Mouse (Mus musculus) limb, embryonic 12.5 days (tissue): ENCODE data around the gene Hist1h2ak. TPM values are rescaled to one million over a fixed set of nuclear protein-coding genes. Genes with fewer than 3 reads are reported as not detected.
A peak's percentile ranks its signal among the peaks of the same experiment; 100 is the strongest.
"Not testable (repeated sequence)": the region's sequence is repeated elsewhere in the genome, so short reads cannot be mapped to it uniquely, and the experiment has no call there.

ENCODE experiments used
- ATAC-seq: fragments of 200-750 bp; cut with Nextera tagmentation; 2 replicates; pipeline ENCODE4 v1.8.0; 2017; ENCODE audit warnings: low read depth, moderate TSS enrichment; ENCODE audit not compliant: insufficient number of reproducible peaks, insufficient read depth, low FRiP score, low TSS enrichment
- H3K27ac ChIP-seq: fragments of 300-500 bp; sonication (generic); 2 replicates; pipeline ENCODE4 v1.5.1; 2016; ENCODE audit warnings: mild to moderate bottlenecking, moderate library complexity
- H3K27me3 ChIP-seq: fragments of 300-500 bp; sonication (generic); 2 replicates; pipeline ENCODE4 v1.6.1; 2016; ENCODE audit warnings: mild to moderate bottlenecking, moderate library complexity
- H3K36me3 ChIP-seq: fragments of 300-500 bp; sonication (generic); 2 replicates; pipeline ENCODE4 v1.6.1; 2016; ENCODE audit warnings: mild to moderate bottlenecking, moderate library complexity
- H3K4me1 ChIP-seq: fragments of 300-500 bp; sonication (generic); replicated peaks from 2 replicates; pipeline ENCODE4 v1.6.1; 2016
- H3K4me2 ChIP-seq: fragments of 300-500 bp; sonication (generic); 2 replicates; pipeline ENCODE4 v1.6.1; 2016; ENCODE audit warnings: mild to moderate bottlenecking, moderate library complexity
- H3K4me3 ChIP-seq: fragments of 300-500 bp; sonication (generic); replicated peaks from 2 replicates; pipeline ENCODE4 v1.5.1; 2016; ENCODE audit warnings: mild to moderate bottlenecking
- H3K9ac ChIP-seq: fragments of 300-500 bp; sonication (generic); replicated peaks from 2 replicates; pipeline ENCODE4 v1.6.1; 2016; ENCODE audit warnings: mild to moderate bottlenecking, moderate library complexity
- H3K9me3 ChIP-seq: fragments of 300-500 bp; sonication (generic); 2 replicates; pipeline ENCODE4 v1.6.1; 2016; ENCODE audit warnings: mild to moderate bottlenecking, moderate library complexity
- WGBS: fragments of 180-500 bp; shearing (Covaris S2); methylation state at CpG from one replicate; pipeline ENCODE4 v1.1.7; 2016; 5-methylcytosine and 5-hydroxymethylcytosine counted together
- polyA plus RNA-seq: library from polyadenylated mRNA; unstranded; fragments of >200 nt; fragmentation: Nextera tagmentation; extraction: Ambion mirVana; gene quantifications from 2 replicates; pipeline ENCODE4 v1.2.1, GENCODE M21; 2016

Hist1h2ak gene
- polyA plus RNA-seq, 1 experiment from 2014 or later, result 71.5 TPM

DNA sequence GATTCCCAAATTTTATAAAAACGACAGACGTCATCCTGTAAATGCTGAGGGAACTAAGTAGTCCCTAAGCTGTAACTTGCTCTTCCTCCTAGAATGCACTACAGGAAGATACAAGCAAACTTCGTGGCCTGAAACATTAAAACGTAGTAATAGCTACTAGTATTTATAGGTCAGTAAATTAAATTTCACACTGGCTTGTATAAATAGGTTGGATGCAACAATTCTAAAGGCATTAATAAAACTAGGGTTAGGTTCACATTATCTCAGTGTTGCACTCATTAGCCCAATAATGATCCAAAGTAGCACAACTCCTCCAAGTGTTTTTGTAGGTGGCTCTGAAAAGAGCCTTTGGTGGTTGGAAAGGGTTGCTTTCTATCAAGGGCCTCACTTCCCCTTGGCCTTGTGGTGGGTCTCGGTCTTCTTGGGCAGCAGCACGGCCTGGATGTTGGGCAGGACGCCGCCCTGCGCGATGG lies 540 bp downstream of the Hist1h2ak start:
- Histone ChIP-seq H3K9me3 (no peaks in the 10 kb centered on the region), H3K27me3 (no peaks in the 10 kb centered on the region), H3K27ac (peak overlapping the region; percentile 95), H3K4me2 (peak overlapping the region; percentile 73), H3K4me1 (peaks cover 27% of the 10 kb centered on the region), H3K9ac (peak overlapping the region; percentile 68), H3K4me3 (peak overlapping the region; percentile 47), H3K36me3 (no peaks in the 10 kb centered on the region)
- 2% methylated on average over 10 of the region's 10 CpGs for WGBS
- ATAC-seq, result no peak

DNA sequence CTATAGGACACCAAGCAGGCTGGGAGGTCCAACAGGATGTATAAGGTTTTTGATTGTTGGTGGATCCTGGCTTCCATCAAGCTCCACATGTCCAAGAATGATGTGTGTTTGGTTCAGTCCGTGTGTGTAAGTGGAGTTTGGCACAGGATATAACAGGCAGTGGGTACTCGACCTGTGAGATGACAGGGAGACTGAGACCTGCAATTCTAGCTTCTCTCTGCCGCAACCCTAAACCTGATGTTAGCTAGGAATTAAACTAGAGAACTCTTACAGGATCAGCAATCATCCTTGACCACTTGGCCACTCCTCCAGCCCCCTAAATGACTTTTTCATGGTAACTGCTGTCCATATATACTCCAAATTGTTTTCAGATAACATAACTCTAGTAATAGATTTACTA lies 1.3 kb downstream of the Hist1h2ak start:
- no peaks in the 10 kb centered on the region for H3K27me3 ChIP-seq
- peak overlapping the region; percentile 35; the same call in 1 of the 2 replicates for H3K9ac ChIP-seq
- ATAC-seq, result no peak
- no peaks in the 10 kb centered on the region for H3K36me3 ChIP-seq
- peak overlapping the region; percentile 73 for H3K4me2 ChIP-seq
- H3K27ac ChIP-seq, result peak overlapping the region; percentile 95
- H3K9me3 ChIP-seq, result no peaks in the 10 kb centered on the region
- 43% methylated on average over 3 of the region's 3 CpGs for WGBS
- peaks cover 29% of the 10 kb centered on the region for H3K4me1 ChIP-seq
- peak overlapping the region; percentile 47; the same call in 1 of the 2 replicates for H3K4me3 ChIP-seq

DNA sequence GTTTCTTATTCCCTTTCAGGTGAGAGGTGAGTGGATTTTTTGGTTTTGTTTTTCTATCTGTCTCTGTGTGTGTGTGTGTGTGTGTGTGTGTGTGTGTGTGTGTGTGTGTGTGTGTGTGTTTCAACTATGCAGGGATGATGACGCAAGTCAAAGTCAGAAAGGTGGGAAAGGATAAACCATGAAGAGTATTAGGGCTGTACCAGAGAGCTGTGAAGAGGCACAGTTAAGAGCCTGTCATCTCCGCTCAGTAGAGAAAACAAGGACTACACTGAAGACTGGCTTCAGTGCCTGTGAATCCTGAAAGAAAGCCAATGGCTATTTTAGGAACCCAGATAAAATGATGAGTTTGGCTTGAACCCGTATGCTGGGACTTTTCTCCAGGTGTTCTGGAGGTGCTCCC lies 1.8 kb downstream of the Hist1h2ak start:
- Histone ChIP-seq H3K4me3 (no peak overlapping the region), H3K27ac (peak overlapping the region; percentile 95), H3K9me3 (no peaks in the 10 kb centered on the region), H3K36me3 (no peaks in the 10 kb centered on the region), H3K9ac (no peak overlapping the region), H3K27me3 (no peaks in the 10 kb centered on the region), H3K4me2 (peak overlapping the region; percentile 73; the same call in 1 of the 2 replicates), H3K4me1 (peaks cover 31% of the 10 kb centered on the region)
- 81% methylated on average over 3 of the region's 3 CpGs for WGBS
- ATAC-seq, result no peak

DNA sequence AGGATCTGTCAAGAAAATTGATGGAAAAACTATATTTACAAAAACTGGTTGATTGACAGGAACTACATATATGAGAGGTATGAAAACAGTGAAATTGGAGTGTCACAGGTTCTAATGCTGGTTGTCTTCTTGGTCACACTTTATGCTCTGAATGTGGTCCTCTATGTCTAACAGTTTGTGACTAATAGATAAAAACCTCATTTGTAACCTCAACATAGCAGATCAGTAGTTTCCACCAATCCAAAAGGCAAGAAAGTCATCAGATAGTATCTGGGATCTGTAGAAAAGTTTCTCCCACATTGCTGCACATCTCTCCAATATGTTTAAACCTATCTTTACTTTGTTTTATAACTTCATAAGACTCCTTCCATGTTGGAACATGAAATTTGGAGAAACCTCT lies 2.2 kb downstream of the Hist1h2ak start:
- H3K4me2 ChIP-seq, result 0 out of 2 replicates have a peak overlapping the region, but pooled peaks have one; percentile 73
- peaks cover 31% of the 10 kb centered on the region for H3K4me1 ChIP-seq
- H3K27me3 ChIP-seq, result no peaks in the 10 kb centered on the region
- no peak for ATAC-seq
- H3K4me3 ChIP-seq, result no peak overlapping the region
- H3K27ac ChIP-seq, result peak overlapping the region; percentile 95
- H3K9me3 ChIP-seq, result no peaks in the 10 kb centered on the region
- no peaks in the 10 kb centered on the region for H3K36me3 ChIP-seq
- no peak overlapping the region for H3K9ac ChIP-seq

DNA sequence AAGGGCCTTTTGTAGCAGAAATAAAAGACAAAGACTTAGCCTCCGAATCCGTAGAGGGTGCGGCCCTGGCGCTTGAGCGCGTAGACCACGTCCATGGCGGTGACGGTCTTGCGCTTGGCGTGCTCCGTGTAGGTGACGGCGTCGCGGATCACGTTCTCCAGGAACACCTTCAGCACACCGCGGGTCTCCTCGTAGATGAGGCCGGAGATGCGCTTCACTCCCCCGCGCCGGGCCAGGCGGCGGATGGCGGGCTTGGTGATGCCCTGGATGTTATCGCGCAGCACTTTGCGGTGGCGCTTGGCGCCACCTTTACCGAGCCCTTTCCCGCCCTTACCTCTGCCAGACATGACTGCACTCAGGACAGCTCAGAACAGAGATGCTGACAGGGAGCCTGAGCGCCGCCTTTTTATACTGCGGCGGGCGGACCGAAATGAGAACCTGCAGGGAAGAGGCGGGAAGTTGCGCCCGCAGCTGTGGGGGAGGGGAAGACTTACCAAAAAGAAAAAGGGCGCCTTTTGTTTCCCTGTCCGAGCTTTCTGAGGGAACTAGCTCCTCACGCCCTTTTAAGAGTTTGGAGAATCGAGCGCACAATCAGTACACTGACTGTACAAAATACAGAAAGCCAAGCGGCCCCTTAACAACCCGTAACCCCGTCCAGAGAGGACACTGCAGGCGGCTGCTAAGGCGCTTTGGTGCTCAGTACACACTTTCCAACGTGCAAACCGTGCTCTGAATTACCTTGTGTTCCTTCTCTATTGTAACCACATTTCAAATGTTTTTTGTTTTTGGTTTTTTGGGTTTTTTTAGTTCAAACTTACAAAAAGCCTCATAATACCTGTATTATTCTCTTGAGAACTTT lies 3.2 kb downstream of the Hist1h2ak start, which contains the start of gene Hist1h4k:
Gene Hist1h4k (minus strand): TSS at position 347 of the 859 bp plus-strand sequence.
- not testable (repeated sequence) for H3K36me3 ChIP-seq, H3K27me3 ChIP-seq, H3K9me3 ChIP-seq
- Histone ChIP-seq H3K4me2 (peak within 1 kb of the TSS; percentile 90), H3K4me1 (peaks cover 31% of the 10 kb centered on the region), H3K9ac (peak within 1 kb of the TSS; percentile 72), H3K27ac (peak within 1 kb of the TSS; percentile 99), H3K4me3 (peak within 1 kb of the TSS; percentile 57)
- ATAC-seq, result peak; percentile 88
- under 1% methylated on average over 48 of the region's 56 CpGs for WGBS

DNA sequence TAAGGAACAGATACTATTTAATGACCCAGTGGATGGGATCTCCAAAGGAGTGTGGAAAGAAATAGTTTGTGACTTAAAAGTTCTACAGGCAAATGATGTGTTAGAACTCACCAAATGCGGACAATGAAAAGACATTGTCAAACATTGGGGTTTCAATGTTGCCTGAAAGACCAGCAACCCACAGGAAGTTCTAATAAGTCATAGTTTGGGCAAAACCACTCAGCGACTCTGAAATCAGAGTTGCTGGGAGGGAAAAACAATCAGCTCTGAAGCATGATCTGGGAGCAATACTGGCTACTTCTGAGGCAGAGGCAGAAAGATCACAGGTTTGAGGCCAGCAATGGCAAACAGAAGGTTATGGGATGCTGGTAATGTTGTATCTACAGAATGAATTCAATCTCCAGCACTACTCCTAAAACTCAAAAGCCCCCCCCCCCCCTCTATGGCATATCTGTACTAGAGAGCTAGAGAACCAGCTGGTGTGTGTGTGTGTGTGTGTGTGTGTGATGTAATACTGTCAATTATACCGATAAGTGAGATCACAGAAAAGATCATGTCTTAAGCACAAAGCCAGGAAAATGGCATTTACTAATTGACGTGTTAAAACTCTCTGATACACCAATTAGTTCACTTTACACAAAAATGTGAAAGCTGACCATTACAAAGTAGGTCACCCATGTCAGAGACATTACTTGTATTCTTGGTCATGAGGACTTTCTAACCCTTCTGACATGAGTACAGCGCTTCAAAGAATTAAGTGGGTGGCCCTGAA lies 4.1 kb downstream of the Hist1h2ak start:
- peak overlapping the region; percentile 57 for H3K4me3 ChIP-seq
- WGBS, result 5% methylated on average over 5 of the region's 5 CpGs
- ATAC-seq, result no peak
- H3K4me1 ChIP-seq, result peaks cover 28% of the 10 kb centered on the region
- peak overlapping the region; percentile 72 for H3K9ac ChIP-seq
- H3K36me3 ChIP-seq, result no peaks in the 10 kb centered on the region
- H3K9me3 ChIP-seq, result no peaks in the 10 kb centered on the region
- no peaks in the 10 kb centered on the region for H3K27me3 ChIP-seq
- H3K27ac ChIP-seq, result peak overlapping the region; percentile 99
- peak overlapping the region; percentile 90 for H3K4me2 ChIP-seq

DNA sequence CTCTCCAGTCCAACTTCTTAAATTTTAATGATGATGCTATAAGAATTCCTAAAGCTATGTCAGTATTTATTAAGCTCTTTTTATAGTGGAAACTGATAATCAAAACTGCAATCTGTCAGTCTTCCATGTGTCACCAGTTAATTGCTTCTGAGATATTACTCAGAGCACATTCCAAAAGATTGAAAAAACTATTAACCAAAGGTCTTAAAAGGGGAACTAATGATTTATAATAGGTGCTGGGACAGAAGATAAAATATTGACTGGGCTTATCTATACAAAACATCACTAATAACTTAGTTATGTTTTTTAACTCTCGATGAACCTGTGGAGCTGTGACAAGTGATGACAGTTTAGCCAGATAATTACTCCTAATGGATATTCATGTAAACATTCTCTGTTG lies 8.6 kb downstream of the Hist1h2ak start:
- Histone ChIP-seq H3K36me3 (no peaks in the 10 kb centered on the region), H3K4me3 (no peak overlapping the region), H3K27me3 (no peaks in the 10 kb centered on the region), H3K9ac (no peak overlapping the region), H3K9me3 (no peaks in the 10 kb centered on the region), H3K4me2 (no peak overlapping the region), H3K4me1 (peaks cover 15% of the 10 kb centered on the region; the same call in 1 of the 2 replicates), H3K27ac (no peak overlapping the region)
- WGBS, result 91% methylated on average over 1 of the region's 1 CpGs
- ATAC-seq, result no peak

DNA sequence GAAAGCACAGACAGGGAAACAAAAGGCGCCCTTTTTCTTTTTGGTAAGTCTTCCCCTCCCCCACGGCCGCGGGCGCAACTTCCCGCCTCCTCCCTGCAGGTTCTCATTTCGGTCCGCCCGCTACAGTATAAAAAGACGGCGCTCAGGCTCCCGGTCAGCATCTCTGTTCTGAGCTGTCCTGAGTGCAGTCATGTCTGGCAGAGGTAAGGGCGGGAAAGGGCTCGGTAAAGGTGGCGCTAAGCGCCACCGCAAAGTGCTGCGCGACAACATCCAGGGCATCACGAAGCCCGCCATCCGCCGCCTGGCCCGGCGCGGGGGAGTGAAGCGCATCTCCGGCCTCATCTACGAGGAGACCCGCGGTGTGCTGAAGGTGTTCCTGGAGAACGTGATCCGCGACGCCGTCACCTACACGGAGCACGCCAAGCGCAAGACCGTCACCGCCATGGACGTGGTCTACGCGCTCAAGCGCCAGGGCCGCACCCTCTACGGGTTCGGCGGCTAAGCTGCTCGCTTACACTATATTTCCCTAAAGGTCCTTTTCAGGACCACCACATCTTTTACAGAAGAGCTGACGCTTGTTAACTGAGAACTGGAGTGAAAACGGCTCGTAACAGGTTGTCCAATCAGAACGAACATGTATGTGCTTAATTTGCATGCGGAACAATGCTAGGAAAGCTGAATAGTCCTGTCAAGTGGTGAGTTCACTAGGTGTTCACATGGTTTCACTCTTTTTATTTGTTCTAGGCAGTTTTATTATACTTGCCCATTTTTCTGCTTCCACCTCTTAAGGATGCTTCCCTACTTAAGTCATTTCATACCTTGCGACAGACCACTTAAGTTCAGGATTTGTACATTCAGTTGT lies 18.5 kb downstream of the Hist1h2ak start, which contains the start of gene Hist1h4j:
Gene Hist1h4j (plus strand): TSS at position 159 of the 862 bp plus-strand sequence.
- H3K9ac ChIP-seq, result peak within 1 kb of the TSS; percentile 70
- H3K9me3 ChIP-seq, H3K27me3 ChIP-seq, H3K36me3 ChIP-seq: not testable (repeated sequence)
- H3K4me3 ChIP-seq, result peak within 1 kb of the TSS; percentile 52
- WGBS, result under 1% methylated on average over 47 of the region's 56 CpGs
- peak within 1 kb of the TSS; percentile 64 for H3K4me2 ChIP-seq
- H3K27ac ChIP-seq, result peak within 1 kb of the TSS; percentile 99
- H3K4me1 ChIP-seq, result peaks cover 10% of the 10 kb centered on the region
- ATAC-seq, result peak; percentile 93

DNA sequence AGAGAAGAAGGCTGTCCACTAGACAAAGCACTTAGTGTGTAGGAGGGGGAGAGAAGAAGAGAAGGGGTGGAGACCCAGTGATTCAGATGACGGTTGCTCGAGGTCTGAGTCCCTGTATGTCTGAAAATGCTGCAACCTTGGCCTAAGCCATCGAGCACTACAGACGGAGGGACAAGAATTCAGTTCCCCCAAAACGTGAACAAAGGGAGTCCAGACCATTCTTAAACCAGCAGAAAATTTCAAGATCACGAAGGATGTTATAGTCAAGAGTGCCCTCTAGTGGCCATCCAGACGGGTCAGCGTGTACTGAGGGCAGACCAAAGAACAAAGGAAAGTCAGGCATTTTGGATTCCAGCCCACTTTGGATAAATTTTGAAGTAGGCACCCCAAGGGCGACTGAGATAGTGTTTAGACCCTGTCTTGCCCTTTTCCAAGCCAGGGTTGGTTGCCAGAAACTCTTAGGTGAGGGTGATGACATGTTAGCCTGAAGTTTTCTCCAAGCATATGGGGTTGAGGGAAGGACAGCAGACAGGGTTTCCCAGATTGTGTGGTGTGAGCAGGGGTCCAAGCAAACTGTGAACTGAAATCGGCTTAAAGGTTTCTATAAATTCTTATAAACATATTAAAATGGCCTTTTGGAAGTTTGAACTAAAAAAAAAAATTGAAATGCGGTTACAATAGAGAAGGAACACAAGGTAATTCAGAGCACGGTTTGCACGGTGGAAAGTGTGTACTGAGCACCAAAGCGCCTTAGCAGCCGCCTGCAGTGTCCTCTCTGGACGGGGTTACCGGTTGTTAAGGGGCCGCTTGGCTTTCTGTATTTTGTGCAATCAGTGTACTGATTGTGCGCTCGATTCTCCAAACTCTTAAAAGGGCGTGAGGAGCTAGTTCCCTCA lies 19.4 kb downstream of the Hist1h2ak start:
- peak overlapping the region; percentile 52 for H3K4me3 ChIP-seq

DNA sequence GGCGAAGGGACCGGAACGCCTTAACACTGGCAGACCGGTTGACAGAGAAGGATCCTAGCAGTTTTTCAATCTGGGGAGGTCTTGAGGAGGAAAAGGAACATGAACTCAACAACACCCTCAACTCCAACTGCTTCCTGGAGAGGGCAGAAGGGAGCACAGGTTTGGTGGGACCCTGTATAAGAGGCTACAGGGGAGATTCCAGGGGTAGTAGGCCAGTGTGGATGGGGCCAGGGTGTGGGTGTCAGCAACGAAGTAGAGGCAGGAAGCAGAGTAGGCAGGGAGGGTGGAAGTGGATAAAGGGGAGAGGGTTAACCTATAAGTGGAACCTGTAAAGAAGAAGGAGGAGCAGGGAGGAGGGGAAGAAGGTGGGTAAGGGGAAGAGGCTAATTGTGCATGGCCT lies 20.2 kb downstream of the Hist1h2ak start:
- Histone ChIP-seq H3K9me3 (no peaks in the 10 kb centered on the region), H3K4me3 (no peak overlapping the region), H3K27ac (peak overlapping the region; percentile 99), H3K27me3 (no peaks in the 10 kb centered on the region), H3K4me2 (peak overlapping the region; percentile 64; the same call in 1 of the 2 replicates), H3K9ac (peak overlapping the region; percentile 70; the same call in 1 of the 2 replicates), H3K4me1 (peaks cover 10% of the 10 kb centered on the region), H3K36me3 (no peaks in the 10 kb centered on the region)
- ATAC-seq, result no peak
- WGBS, result 66% methylated on average over 5 of the region's 5 CpGs

More for the DNA sequence above, 19.4 kb downstream of the Hist1h2ak start:
- H3K27ac ChIP-seq, result peak overlapping the region; percentile 99
- no peaks in the 10 kb centered on the region for H3K27me3 ChIP-seq
- ATAC-seq, result peak; percentile 82
- peak overlapping the region; percentile 70 for H3K9ac ChIP-seq
- peak overlapping the region; percentile 64 for H3K4me2 ChIP-seq
- H3K4me1 ChIP-seq, result peaks cover 10% of the 10 kb centered on the region
- H3K9me3 ChIP-seq, result no peaks in the 10 kb centered on the region
- WGBS, result under 1% methylated on average over 21 of the region's 21 CpGs
- no peaks in the 10 kb centered on the region for H3K36me3 ChIP-seq
